Mouse (Mus musculus): ENCODE measurements around the gene Tctn1.

Gene Tctn1

DNA sequence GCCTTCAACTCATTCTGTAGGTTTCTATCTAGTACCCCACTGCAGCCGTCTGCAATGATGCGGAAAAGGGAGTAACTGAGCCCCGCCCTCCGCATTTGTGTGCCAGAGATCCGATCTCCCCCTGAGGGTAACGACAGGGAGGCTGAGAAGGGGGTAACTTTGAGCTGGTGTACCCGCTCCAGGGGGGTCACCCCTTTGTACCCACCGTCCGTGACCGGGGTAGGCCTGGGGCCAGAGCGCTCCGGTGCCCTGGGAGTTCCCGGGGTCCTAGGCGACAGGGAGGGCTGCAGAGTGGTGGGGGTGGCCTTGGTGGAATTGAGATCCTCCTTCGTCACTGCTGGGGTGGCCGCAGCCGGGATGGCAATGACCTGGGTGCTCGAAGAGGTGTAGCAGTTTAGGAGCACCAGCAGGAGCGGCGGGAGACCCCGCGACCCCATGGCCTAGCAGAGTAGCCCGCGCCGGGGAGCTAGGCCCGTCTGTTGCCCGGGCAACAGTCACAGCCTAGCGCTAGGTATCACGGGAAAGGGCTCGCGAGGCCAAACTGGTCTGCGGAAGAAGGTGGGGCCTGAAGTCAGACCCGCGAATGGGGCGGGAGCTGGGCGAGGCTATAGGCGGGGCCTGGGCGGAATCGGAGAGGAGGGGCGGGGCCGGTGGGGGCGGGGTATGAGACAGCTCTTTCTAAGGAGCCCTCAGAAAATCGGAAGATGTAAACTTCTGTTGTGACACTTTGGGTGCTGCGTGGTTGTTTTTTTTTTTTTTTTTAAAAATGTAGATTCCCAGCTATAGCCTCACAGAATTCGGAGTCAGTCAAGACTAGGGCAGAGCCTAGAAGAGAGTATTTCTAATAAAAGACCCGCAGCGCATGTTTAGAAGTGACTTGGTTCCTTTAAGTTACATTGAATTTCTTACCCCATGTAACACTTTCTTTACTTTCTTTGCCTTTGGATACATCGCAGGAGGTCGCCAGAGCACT lies at the start of gene Tctn1:
Gene Tctn1, minus strand, starts transcription at position 528 of the 973 bp plus-strand sequence.
- DNase-seq (ENCODE audit: low read depth, low spot score), result peak; percentile 96

DNA sequence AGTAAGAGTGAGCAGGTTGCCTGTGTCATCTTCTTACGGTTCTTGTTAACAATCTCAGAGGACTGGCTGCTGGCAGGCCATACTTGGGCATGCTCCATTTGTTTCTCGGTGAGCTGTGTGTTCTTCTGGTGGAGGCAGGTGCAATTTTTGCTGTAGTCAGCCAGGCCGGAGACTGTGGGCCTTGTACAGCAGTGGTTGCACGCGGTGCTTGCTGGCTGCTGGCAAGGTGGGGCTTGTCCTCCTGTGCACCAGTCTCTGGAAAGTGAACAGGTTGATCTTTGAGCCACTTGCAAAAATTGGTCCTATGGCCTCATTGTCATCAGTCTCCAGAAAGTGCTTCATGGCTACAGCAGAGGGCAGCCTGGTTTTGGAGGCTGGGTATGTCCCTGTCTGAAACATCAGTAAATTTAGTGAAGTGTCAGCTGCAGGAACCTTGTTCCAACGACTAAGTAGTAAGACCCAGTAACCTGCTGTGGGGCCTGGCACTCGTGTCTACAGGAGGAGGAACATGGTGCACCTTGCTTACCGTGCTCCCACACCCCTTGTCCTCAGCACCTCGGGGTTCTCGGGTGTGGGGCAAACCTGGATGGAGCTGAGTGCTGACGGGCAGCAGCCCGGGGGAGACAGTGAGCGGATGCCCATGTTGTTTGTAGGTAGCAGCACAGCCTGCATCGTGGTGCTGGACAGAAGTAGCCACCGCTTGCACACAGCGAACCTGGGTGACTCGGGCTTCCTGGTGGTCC lies 48.9 kb upstream of the Tctn1 start:
- DNase-seq (ENCODE audit: low read depth, low spot score), result no peak

DNA sequence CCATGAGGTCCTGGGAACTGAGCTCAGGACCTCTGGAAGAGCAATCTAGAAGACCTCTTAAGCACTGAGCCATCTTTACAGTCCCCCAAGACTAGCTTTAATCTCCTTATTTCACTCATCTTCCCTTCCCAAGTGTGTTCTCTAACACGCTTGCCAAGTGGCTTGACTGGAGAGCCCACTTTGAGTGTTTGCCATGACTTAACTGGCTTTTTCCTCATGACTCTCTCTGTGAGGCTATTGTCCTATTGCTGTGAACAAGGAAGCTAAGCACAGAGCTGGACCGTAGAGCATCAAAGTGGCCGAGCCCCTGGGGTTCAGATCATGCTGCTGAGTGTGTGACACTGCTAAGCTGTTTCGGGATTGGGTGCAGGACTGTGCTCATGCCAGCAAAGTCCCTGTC lies 48.1 kb upstream of the Tctn1 start:
- no peak for DNase-seq (ENCODE audit: low read depth, low spot score)

DNA sequence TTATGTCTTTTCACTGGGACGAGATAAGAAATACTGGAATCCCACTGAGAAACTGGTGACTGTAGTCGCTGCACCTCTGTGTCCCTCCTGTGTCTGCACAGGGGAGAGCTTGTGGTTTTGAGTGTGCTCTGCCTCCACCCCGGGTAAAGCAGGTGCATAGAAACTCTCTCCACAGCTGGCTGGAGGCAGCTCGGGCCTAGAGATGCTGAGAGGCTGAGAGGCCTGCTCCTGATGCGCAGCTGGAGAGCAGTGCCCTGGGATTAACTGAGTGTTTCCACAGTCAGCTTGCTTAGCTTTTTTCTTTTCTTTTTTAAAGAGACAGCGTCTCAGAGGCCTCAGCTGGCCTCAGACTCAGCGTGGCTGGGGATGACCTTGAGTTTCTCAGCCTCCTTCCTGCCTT lies 47.4 kb upstream of the Tctn1 start:
- peak; percentile 32 for DNase-seq (ENCODE audit: low read depth, low spot score)

DNA sequence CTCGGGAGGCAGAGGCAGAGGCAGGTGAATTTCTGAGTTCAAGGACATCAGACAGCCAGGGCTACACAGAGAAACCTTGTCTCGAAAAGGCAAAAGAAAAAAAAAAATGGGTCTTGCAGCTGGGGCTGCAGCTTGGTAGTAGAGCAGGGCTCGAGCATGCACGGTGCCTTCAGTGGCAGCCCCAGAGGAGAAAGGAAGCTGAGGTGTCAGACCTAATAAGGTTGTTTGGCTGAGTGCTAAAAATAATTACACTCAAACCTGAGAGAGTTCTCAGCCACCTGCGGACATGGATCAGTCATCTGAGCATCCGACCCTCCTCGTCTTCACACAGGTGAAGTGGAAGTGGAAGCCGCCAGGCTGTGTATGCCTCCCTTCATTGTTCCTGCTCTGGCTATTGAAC lies 46.4 kb upstream of the Tctn1 start:
- DNase-seq (ENCODE audit: low read depth, low spot score), result peak; percentile 49

DNA sequence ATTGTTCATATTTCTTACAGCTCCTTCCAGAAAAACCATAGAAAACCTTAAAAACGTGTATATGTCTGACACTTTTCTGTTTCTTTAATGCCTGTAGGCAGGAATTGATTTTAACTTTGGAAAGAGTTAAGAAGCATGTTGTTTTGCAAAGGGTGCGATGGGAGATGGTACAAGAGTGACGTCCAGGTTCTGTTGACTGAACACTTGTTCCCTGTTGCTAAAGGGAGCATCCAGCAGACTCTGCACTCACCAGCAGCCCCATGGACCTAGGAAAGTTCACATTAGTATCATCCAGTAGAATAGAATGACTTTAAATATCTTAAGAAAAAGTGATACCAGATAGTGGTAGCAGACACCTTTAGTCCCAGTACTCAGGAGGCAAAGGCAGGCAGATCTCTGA lies 42.3 kb upstream of the Tctn1 start:
- no peak for DNase-seq (ENCODE audit: low read depth, low spot score)

DNA sequence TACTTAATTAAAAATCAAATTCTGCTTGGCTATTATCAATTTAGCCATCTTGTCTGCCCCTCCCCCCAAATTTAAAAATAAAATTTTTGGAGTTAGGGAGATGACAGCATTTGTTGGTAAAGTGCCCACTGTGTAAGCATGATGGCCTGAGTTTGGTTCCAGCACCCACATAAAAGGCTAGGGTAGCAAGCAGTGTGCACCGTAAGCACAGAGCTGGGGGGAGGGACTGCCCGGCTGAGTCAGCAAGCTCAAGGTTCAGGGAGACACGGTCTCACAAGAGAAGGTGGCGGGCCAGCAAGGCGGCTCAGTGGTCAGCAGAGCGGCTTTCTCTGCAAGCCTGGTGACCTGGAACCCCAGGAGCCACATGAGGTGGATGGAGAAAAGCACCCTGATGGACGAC lies 41.2 kb upstream of the Tctn1 start:
- no peak for DNase-seq (ENCODE audit: low read depth, low spot score)

DNA sequence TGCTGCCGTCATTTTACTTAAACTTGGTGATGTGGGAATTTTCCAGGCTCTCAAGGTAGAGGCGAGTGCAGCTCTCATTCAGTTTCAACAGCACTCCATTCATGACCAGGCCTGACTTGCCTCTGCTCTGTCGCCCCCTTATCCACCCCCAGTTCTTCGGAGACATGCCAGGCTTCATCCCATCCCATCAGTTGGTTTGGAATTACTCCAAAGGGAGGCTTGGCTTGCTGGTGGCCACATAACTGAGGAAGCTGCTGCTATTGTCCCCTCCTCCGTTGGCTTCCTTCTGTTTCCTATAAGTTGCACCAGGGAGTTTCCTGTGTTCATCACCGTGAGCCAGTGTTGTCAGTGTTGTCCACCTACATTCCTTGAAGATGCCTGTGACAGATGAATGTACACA lies 40.3 kb upstream of the Tctn1 start:
- no peak for DNase-seq (ENCODE audit: low read depth, low spot score)

DNA sequence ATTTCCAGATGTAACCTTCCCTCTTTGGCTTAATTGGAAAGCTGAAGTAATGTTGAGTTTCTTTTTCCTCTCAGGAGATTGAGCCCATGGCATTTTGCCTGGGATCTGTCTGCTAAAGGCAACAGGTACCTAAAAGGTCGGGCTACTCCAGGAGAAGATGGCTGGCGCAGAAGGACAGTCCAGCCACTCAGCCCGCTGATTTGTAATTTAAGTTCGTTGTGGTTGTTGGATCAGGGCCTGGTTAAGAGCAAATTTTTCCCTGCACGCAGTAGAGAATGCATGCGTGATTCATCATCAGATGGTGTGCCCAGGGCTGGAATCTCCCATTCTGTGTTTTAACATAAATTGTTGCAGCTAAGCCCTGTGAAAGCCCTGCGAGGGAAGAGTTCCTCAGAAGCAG lies 39.7 kb upstream of the Tctn1 start:
- no peak for DNase-seq (ENCODE audit: low read depth, low spot score)

DNA sequence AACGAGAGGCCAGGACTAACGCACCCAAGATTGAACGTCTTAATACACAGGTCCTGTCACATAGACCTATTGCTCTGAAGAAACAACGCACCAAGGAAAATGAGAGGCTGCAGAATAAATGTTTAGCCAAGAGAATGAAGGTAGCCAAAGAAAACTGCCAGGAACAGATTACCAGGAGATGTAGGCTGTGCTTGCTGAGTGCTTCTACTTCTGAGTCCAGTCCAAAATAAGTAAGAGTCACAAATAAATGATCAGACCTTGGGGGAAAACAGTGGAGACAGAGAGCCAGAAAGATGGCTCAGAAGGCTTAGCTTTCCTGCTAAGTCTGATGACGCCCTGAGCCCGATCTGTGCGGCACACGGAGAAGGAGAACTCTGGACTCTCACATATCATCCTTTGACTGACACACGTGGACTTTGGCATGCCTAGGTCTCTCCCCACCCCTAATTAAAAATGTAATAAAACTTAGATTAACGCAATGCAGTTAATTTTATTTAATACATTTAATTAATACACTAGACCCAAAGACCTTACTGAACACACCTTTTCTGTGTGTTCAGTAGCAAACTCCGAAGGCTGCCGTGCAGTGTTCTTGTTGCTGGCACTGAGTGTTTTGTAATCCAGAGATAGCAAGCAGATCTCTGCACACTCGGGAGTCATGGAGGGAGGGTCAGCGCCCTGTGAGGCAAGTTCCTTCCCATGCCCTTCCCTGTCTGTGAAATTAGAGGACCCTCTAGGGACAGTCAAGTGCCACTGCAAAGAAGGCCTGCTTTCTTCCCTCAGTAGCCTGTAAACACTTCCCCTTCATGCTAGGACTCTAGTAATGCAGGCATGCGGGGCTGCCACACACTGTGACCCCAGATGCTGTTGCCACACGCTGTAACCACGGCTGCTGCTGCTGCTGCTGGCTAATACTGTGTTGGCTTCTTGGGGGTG lies 38.8 kb upstream of the Tctn1 start:
- no peak for DNase-seq (ENCODE audit: low read depth, low spot score)

DNA sequence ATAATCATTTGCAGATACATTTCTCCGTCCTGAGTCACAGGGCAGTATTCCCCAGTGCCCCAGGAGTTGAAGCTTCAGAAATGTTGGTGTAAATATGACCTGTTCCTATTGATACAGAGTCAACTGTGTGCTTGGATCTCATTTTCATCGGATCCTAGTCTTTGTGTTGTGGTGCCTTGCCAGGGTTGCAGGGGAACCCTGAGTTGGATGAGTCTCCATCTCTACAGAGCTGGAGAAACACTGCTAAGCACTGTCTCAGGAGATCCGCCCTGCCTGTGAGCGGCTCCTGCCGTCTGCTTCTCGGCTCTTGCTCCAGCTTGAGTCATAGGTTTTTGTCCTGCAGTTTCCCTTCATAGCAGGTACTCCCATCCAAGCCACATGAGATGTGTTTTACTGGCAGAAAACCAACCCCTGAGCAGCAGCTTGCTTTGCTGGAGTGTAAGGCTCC lies 35.8 kb upstream of the Tctn1 start:
- no peak for DNase-seq (ENCODE audit: low read depth, low spot score)

DNA sequence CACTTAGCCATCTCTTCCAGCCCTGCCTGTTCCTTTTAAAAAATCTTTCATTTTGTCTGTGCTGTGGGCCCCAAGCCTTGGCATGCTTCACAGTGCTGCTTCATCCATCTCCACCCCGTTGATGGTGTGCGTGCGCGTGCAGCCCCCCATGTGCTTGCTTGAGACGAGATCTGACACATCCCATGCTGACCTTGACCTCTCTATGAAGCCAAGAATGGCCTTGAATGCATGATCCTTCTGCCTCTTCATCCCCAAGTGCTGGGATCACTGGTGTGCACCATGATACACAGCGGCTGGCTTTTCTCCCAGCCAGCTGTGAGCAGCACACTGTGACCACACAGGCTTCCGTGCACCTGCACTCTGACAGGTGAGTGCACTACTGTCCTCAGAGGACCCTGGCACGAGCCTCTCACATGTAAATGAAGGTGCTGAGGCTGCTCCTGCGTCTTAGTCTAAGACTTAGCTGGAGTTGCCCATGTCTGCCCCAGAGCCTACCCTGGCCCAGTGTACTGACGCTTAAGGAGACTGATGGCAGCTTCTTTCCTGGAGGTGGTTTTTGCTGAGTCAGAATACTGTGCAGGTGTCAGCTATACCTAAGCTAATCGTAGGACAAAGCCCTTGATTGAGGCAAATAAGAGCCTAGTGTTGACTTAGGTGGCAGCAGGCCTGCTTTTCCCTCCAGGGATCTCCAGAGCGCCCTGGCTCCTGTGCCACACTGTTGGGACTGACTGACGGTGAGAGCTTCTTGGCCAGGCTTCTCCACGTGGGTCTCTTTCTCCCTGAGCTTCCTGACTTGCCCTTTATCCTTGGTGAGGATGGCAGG lies 31.1 kb upstream of the Tctn1 start:
- no peak for DNase-seq (ENCODE audit: low read depth, low spot score)

DNA sequence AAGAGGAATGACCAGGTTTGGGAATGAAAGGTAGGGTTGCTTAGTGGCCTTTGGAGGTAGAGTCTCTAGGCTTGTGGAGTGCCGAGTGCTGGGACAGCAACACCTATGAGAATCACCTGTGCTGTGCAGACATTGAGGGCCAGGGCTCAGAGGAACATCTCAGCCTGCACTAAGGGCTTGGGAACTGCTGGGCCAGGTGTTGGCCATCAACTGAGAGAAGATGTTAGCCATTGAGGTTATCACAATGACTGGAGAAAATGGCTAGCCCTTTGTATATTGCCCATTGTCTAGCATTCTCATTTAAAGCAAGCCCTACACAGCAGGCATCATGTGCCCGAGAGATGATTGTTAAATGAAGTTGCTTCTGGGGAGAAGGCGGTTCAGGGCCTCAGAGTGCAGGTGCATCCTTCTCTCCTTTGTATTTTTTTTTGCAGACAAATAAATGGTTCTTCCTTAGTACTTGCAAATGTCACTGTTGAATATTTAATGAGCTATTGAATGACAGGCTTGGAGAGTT lies 30.0 kb upstream of the Tctn1 start:
- DNase-seq (ENCODE audit: low read depth, low spot score), result no peak

DNA sequence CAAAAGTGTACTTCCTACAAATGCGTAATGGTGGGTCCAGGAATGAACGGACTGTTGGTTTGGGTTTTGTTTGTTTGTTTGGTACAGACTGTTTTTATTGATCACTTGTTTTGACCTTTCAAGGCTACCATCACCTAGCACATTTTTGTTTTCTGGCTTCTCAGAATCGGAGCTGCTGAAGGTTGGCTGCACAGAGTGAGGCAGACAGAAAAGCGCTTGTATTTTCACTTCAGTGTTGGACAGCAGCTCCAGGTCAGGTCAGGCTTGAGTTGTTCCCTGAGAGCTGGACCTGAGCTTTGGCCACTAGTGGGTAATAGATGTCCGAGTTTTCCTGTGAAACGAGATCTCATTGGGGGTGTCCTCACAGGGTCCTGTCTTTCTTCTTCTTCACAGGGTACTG lies 28.9 kb upstream of the Tctn1 start:
- DNase-seq (ENCODE audit: low read depth, low spot score), result no peak

DNA sequence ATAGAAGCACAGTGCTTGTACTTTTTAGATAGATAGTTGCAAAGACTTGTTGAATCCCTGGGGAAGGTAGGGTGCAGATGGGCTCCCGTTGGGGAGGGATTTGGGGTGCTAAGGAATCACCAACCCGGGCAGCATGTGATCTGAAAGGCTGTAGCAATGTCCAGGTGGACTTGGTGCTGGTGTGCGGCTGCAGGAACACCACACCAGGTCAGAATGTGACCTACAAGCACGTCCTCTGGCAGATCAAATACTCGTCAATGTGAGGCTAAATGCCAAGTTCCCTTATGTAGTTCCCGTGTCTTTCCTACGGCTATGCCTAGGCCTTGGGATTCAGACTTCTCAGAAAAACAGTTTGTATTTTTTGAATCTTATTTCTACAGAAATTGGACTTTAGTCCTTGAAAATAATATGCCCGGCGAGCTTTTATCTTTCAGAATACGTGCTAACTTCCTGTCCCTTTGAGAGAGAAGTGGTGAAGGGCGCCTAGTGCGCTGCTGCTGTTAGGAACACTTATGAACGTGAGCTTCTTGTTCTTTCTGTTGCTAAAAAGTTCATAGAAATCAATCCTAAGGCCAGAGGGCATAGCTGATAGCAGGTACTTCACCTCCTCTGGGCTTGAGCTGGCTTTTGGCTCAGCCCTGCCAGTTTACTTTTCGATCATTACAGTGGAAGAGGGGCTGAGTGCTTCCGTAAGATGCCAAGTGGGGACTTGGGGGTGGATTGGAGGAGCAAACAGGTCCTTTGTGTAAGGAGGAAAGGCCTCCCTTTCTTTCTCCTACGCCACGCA lies 27.5 kb upstream of the Tctn1 start:
- DNase-seq (ENCODE audit: low read depth, low spot score), result peak; percentile 57

DNA sequence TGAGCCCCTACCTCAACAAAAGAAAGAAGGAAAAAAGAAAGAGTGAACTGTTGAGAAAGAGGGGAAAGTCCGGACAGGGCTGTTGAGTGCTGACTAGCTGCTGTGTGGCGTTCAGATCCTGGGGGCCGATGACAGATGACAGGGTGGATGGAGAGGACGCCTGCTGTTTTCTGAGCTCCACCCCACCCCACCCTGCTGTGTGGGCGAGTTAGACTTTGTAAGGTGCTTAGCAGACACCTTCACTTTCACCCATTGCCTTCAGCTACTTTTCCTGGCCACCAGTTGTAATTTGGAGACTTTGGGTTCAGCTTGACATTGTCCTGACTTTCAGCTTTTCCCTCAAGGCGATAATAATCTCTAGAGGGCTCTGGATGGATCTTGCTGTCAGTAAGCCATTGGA lies 26.9 kb upstream of the Tctn1 start:
- peak; percentile 78 for DNase-seq (ENCODE audit: low read depth, low spot score)

DNA sequence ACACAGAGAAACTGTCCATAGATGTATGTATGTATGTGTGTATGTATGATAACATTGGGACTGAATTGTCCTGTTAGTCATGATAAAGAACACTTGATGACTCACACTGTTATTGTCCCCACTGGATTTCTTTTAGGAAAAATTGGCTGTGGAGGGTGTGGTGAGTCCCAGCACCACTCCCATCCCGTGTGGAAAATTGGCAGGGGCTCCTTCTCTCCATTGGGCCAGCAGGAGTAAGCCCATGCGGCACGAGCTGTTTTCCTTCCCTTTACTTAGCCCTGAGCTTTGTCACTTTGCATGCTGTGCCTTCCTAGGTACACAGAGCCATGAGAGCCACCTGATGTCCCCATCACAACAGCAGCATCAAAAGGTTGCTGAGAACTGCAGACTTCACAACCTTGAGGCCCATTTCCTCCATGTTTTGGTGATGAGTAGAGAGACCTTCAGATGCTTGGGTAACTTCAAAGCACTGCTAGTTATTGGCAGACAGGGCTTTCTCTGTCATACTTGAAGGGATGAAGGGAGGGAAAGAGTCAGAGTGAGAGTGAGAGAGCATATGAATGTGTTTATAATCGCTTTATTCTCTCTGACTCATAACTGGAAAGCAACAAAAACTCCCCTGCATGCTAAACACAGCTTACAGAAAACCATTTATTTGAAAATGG lies 24.0 kb upstream of the Tctn1 start:
- peak; percentile 84 for DNase-seq (ENCODE audit: low read depth, low spot score)

DNA sequence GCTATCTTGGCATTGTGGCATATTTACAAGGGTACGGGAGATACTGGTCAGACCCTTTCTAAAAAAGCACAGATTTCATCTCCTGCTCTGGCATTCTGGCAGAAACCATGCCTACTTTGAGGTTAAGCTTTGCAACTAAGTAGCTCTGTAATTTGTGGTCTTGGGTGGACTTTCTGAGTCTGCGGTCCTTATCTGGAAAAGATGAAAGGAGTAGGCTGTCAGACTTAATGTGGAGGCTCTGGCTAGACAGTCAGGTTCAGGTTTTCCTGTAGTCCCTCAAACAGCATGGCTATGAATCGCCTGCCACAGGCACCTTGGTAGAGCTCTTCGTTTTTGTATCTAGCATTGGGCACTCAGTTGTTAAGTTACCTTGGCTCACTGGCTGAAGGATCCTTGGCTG lies 22.8 kb upstream of the Tctn1 start:
- DNase-seq (ENCODE audit: low read depth, low spot score), result peak; percentile 36

DNA sequence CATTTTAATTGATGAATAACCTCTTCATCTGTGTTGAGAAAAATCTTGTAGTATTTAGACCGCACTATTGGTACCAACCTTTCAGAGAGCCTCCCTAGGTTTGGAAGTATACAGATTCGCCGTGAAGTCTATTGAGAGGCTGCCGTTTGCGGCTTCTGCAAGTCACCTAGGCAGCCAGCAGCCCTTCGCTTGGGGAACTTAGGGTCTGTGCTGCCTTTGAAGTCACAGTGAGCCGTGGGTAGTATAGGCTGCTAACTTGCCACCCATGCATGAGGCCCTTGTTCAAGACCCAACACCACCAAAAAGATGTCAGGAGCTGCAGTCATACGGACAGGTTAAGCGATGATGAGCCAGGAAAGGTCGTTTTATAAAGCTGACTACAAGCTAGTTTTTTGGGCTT lies 21.9 kb upstream of the Tctn1 start:
- peak; percentile 40 for DNase-seq (ENCODE audit: low read depth, low spot score)
